Mouse (Mus musculus) left cerebral cortex, postnatal 25 days (tissue): Measurements from ENCODE around the gene Rab12. TPM values are rescaled to one million over a fixed set of nuclear protein-coding genes. Genes with fewer than 3 reads are reported as not detected.
"Not testable (repeated sequence)": the region's sequence is repeated elsewhere in the genome, so short reads cannot be mapped to it uniquely, and the experiment has no call there.

ENCODE experiments used
- DNase-seq, 2 experiments: peaks; one replicate each; pipeline ENCODE4 v3.0.0; 2022; ENCODE audit warnings: low spot score in 2 of 2, mixed read lengths in 1 of 2
- intact Hi-C: fragments of 180-260 bp; cut with DNase I; formaldehyde crosslinking; loops from one replicate; pipeline ENCODE4 v1.15.1; 2025
- total RNA-seq, 2 experiments: library from RNA; stranded (reverse); gene quantifications; 2 replicates each; pipeline ENCODE4 v1.2.3; 2021

Gene Rab12
- total RNA-seq: 100 to 1,000 TPM; 118 to 120 TPM

DNA sequence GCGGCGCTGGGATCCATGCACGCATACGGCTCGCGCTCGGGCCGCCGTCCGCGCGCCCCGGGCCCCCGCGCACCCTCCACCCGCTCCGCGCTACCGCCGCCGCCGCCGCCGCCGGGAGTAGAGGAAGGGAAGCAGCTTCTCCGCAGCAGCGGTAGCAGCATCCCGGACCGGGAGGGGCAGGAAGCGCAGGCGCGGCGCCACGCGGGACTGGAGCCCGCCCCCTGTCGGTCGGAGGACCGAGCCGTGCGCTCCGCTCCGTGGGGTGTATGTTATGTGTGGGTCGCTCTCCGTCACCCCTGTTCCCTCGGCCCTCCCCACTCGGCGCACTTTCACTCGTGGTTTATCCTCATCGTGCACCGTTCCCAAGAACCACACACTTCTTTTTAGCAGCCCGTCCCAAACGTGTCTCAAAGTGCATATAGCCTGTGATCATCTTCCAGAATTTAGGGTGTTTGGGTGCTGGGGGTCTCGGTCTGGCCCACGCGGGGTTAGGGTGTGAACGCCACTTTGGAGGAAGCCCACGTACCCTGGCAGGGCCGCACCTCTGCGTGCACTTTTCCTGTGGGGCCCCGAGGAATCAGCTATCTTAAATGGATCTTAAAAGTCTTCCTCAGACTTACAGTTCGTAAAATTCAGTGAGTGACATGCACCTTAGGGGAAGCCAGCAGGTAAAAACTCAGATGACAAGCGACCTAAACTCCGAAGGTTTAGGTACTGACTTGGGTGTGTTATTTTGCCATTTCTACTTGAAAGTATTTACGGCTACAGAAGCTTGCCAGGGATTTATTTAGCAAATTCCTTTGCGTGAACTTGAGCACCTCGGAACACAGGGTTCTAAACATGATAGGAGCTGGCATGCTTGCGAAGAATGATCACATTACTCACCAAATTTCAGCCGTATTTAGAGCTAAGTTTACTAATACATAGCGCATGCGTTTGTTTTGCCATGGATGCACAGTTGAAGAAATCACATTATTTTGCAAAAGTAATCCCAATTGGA is at the start of gene Rab12:
Gene Rab12 (minus strand): TSS at position 176 of the 1,000 bp plus-strand sequence.
- peak; percentile 83 to 89 for DNase-seq
- intact Hi-C loops: no loop called here

DNA sequence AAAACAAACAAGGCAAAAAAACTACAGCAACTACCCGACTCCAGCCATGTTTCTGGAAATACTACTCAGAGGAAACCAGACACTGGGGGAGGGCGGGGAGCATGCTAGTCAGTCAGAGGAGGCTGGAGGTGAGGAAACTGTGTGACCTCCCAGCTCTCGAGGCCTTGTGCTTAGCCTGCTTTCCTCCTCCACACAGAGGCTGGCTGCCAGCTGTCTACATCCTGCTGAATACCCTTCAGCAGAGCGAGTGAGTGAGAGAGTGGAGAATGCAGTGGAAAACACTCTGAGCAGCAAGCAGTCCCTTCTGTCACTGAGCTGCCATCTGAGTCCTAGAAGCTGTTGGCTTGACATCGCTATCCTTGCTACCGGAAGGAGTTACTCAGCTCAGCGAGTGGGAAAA is 44.7 kb upstream of the Rab12 start:
- peak; percentile 6 to 44 for DNase-seq
- intact Hi-C loops: no loop called here

DNA sequence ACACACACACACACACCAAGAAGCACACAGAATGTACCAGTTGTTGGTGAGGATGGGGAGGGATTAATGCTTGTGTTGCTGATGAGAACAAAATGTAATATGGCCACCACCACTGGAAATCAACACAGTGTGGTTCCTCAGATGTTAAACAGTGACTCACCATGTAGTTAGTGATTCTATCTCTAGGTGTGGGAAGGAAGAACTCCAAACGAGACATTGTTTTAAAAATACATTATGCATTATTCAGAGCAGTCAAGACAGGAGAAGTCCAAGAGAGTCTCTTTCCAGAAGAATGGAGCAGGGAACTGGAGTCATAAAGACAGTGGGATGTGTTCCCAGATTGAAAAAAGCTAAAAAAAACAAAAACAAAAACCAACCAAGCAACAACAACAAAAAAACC is 44.0 kb upstream of the Rab12 start:
- intact Hi-C loops: no loop called here
- peak in 1 of 2 experiments; percentile 25 for DNase-seq

DNA sequence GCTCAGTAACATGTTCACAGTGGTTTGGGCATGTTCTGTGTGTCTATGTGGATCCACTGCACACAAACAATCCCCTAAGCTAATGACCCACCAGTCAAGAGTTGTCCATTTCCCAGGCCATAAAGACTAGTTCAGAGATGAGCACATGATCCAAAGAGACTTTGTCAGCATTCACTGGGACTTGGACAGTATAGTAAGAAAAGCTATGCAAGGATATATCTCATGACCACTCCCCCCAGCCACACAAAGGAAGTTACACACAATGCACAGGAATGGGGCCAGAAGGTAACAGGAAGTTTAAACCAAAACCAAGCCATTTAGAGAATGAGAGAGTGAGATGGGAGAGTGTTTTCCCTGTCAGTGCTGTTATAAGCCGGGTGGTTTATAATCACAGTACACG is 41.9 kb upstream of the Rab12 start:
- no peak for DNase-seq
- intact Hi-C loops: no loop called here

DNA sequence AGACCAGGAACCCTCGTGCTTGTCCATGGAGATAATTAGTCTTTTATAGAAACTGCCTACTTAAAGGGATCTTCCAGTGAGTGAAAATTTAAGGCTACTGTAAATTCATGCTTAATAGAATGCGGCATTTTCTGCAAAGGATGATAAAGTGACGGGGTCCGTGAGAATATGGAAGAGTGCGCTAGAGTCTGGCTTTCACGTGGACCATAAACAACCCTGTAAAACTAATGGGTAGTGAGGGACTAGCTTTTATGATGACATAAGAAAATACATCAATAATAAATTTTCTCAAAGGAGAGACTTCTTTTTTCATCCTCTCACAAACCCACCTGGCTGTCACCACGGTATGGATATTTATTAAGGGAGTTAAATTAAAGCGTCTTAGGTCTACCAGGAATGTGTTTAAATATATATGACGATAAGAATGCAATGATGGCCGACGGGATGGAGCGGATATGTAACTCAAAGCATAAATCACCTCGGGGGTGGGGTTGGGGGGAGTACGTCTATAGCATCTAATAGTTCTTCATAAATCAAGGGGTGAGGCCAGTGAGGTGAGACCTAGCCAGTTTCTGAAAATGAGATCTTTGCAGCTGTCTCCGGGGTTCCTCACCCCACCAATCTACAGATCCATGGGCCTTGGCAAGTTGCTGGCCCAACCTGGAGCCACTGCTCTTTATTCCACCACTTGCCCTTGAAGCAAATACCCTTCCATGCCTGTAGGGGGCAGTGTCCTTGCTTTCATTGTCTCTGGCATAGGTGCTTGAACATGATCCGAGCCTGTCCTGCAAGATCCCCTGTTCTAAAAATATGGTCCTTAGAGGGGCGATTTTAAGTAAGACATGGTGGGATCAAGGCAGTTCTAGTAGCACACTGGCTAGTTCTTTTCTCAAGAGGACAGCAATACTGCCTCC is 39.1 kb upstream of the Rab12 start:
- no peak for DNase-seq
- intact Hi-C loops: no loop called here

DNA sequence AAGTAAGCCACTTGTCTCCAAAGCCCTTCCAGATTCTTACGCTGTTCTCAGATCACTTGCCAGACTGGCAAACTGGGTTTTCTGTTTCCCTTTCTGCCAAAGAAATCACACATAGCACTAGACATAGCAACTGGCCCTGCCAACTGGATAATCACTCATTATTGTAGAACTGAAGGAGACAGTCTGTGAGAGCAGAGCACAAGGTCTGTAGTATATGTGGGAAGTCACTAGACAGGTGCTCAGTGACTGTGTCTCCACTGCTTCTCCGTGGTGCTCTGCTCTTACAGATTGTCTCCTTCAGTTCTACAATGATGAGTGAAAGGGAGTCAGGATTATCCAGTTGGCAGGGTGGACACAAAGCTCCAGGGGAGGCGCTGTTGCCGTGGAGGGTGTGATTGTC is 33.2 kb upstream of the Rab12 start:
- intact Hi-C loops: no loop called here
- no peak for DNase-seq

DNA sequence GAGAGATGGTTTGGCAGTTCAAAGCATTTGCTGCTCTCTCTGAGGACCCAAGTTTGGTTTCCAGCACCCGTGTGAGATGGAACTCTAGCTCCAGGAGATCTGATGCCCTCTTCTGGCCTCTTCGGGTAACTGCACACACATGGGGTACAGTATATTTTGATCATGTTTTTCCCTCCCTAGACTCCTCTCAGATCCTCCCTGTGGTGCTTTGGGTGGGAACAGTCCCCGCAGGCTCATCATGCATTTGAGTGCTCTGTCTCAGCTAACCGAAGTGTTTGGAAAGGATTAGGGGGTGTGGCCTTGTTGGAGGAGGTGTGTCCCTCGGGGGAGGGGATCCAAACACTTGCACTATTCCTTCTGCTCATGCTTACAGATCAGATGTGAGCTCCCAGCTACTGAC is 31.0 kb upstream of the Rab12 start:
- no peak for DNase-seq
- intact Hi-C loops: no loop called here

DNA sequence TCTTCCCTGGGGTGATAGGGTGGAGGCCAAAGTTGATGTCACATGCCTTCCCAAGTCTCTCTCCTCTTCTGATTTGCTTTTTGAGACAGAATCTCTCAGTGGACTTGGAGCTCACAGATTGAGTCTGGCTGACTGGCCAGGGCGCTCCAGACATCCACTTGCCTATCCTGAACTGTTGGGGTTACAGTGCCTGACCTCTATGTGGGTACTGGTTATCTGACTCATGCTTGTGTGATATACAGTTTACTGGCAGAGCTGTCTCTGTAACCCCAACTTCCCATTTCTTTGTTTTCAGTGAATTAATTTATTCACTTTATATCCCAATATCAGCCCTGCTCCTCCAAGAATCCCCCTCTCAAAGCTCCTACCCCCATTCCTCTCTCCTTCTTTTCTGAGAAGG is 12.8 kb upstream of the Rab12 start:
- intact Hi-C loops: no loop called here
- no peak for DNase-seq

DNA sequence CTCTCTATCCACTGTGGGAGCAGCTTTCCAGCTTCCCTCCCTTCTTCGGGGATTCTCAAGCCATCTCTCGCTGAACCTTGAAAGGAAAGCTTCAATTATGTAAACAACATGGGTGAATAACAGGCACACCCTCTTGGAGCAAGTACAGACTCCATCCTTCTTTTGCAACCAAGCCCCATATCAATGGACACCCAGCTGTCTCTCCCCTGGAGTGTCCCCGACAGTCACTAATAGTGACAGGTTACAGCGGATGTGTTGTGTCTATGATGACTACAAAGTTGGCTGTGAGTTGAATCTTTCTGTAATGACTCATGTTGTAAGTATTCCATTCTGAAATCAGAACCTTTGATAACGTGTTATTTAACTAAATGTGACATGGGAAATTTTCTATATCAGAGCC is 3.9 kb upstream of the Rab12 start:
- intact Hi-C loops: no loop called here
- no peak for DNase-seq

DNA sequence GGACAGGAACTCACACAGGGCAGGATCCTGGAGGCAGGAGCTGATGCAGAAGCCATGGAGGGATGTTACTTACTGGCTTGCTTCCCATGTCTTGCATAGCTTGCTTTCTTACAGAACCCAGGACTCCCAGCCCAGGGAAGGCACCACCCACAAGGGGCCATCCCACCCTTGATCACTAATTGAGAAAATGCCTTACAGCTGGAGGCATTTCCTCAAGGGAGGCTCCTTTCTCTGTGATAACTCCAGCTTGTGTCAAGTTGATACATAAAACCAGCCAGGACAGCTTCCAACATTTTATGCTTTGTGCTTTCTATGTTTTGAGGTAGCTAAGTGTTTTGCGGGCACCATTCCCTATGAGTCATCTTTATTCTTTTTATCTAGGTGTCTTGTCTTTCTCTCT is 3.1 kb upstream of the Rab12 start:
- peak in 1 of 2 experiments; percentile 9 for DNase-seq
- intact Hi-C loops: not testable (repeated sequence)

DNA sequence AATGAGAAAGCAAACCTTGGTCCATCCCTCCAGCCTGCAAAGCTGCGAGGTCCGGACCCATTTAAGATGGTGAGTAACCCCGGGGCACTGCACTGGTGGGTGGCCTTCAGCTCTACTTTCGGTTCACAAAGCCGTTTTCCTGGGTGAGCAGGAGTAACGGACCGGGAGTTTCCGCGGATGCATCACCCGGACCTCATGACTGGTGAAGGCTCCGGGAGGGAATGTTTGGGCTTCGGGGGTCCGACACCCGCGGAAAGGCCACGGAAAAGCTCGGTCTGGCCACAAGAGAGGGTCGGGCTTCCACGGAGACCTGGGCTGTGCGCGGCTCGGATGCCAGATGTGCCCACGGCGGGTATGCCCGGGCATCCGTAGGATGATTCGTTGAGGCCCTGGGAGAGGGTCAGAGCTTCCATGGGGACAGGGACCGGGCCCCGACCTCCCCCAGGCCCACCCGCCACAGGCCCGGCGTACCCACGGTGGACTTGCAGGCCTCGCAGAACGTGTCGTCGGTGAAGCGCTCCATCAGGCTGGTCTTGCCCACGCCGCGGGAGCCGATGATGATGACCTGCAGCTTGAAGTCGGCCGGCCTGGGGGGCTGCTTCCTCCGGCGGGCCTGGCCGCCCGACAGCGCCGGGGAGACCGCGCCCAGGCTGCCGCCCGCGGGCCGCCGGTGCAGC is 514 bp downstream of the Rab12 start:
- peak in 1 of 2 experiments; percentile 31 for DNase-seq
- intact Hi-C loops: no loop called here

DNA sequence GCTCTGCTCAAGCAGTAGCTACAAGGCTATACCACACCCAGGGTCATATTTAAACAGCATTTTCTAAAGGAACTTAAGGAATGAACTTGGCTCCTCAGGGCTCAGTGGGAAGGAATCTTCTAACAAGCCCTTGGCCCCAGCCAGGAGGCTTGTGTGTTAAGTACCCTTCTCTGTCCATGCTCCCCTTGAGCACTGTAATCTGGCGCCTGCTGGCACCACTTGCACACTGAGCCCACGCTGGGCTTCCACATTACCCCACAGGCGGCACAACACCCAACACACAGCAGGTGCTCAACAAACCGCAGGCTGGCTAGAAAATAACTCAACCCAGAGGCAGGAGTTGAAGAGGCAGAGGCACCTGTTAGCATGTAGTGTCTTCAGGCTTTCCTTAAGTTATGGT is 2.6 kb downstream of the Rab12 start:
- intact Hi-C loops: no loop called here
- DNase-seq: no peak

DNA sequence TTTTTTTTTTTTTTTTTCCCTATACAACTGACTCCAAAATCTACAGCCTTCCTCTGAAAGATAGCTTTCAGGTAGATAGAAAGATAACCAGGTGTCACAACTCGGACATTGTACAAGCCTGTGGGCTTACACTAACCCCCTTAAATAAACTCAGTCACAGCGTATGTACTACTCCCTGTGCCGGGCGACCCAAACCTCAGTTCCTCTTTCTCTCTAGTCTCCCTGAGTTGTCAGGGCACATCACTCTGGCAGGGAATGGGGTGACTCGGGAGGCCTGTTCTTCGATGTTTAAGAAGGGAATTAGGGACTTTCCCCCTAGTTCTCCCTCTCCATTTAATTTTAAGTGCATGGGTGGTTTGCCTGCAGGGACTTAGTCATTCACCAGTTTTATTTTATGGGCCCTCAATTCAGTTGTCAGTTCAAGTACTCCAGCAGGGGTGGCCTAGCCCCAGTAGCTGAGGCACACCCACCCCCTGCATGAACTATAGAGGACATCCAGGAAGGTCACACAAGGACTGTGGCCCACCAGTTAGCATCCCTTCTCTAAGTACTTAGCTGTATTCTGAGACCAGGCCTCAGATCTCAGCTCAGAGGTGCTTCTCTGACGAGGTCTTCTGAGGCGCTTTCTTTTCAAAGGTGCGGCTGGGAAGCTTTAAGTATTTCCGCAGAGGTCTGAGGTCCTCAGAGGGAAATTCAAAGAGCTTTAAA is 5.1 kb downstream of the Rab12 start:
- no peak for DNase-seq
- intact Hi-C loops: no loop called here

DNA sequence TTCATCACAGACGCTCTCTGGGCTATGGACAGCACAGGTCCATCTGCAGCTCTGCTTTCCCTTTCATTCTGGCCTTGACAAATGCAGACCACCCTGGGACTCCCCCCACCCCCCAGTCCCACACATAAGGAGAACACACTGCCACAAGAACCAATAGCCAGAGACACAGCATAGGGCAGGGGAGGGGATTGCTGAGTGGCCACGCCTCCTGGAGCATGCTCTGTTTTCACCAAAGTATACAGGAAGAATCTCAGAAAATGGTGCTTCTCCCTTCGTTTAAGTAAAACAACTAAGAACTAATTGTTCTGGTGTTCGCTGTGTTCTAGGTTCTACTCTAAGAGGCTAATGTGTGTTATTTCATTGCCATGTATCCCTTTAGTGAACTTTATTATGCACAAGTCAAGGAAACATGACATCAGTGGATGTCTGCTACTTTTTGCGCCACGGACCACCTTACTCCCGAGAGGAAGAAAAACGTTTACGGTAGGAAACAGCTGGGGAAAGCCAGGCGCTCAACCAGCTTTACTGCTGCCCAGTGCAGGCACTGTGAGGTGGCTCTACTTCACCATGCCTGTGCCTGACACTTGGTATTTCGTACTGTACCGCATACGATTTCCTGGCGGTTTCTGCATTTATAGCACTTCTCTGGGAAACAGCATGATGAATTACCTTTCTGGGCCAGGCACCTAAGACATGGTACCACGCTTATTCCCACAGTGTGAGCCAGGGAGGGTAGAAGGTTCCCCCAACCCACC is 7.2 kb downstream of the Rab12 start:
- intact Hi-C loops: no loop called here
- no peak for DNase-seq

DNA sequence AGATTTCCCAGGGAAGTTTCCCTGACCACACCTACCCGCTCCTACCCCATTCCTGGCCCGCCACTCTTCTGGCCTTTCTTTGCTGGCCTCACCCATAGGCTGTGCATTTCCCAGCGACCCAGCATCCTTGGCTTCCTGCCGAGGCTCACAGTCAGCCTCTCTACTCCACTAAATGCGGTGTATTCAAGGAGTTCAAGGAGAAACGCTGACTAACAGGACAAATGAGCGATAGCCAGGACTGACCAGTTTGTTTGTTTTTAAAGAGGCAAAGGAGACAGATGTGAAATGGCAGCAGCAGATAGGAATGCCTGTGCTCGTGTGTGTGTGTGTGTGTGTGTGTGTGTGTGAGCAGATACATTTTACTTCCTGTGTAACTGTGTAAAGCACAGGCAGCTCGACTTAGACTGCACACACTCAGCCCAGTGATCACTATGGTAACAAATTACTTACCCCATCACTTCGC is 9.3 kb downstream of the Rab12 start:
- intact Hi-C loops: no loop called here
- DNase-seq: no peak

DNA sequence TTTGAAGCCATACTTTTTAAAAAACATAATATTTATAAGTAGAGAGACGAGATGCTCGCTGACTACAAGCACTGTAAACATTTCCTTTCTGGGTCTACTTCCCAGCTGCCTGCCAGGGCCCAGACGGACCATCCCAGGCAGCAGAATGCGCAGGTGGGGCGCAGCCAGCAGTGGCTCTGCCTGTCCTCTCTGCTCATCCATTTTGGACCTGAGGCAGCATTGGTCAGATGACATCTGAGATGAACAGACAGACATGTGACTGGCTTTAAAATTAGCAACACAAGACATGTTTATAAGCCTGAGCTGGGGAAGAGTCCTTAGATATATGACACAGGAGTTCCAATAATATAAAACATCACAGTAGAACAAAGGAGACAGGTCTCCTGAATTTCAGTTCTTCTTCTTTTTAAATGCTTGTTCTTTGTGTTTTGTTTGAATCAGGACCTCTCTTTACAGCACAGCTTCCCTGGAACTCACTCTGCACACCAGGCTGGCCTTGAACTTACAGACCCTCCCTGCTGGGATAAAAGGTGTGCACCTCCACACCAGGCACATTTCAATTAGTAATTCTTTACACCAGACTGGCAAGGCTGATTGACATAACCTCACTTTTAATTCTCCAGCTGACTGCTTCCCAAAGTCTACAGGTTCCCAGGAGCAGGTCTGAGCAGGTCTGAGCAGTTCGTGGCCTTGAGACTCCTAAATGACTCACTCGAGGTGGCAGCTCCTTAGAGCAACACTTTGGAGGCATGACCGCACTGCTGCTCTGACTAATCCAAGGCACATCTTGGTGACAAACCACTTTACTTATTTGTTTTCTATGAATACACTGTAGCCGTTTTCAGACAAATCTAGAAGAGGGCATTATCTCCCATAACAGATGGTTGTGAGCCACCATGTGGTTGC is 12.2 kb downstream of the Rab12 start:
- intact Hi-C loops: no loop called here
- no peak for DNase-seq

DNA sequence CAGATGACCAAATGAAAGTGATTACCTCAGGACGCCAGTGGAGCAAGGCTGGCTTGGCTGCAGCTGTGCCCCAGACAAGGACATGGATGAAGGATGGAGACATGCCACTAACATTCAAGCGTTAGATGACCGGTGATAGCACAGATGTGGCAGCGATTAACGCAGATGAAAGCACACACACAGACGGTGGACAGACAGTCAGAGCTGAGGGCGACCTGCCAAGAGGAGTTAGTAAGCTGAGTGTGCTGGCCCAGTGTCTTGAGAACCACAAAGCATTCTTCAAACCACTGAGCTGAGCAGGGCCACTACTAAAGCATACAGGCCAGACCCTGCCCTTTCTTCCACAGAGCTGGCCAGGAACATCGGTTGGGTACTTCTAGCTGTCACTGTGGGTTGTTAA is 14.6 kb downstream of the Rab12 start:
- intact Hi-C loops: no loop called here
- no peak for DNase-seq

DNA sequence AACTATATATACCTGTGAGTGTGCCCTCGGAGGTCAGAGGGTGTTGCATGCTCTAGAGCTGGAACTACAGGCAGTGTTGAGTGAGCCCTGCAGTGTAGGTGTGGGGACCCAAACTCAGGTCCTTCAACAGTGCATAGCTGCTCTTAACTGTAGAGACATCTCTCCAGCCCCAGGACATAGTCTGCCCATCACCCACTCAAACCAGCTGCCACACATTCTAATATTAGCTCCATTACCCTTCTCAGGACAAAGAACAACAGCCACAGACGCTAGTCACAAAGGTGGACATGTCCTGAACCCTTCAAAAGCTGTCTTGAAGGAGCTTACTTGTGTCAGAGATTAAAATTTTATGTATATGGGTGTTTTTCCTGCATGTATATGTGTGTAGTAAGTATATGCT is 15.3 kb downstream of the Rab12 start:
- no peak for DNase-seq
- intact Hi-C loops: no loop called here
